Mouse (Mus musculus) lung, embryonic 14.5 days (tissue): ENCODE measurements around the gene Rfx4. TPM values are rescaled to one million over a fixed set of nuclear protein-coding genes. Genes with fewer than 3 reads are reported as not detected.

Source experiments
- ATAC-seq: fragments of 200-750 bp; cut with Nextera tagmentation; 2 replicates; pipeline ENCODE4 v1.8.0; 2017; ENCODE audit warnings: mild to moderate bottlenecking, moderate TSS enrichment, moderate library complexity; ENCODE audit not compliant: insufficient read depth
- DNase-seq: peaks from one replicate; pipeline ENCODE4 v3.0.0-alpha.2; 2015
- H3K27ac ChIP-seq: fragments of 300-500 bp; sonication (generic); 2 replicates; pipeline ENCODE4 v1.5.1; 2014; ENCODE audit warnings: low read depth, mild to moderate bottlenecking, moderate library complexity
- H3K27me3 ChIP-seq: fragments of 300-500 bp; sonication (generic); 2 replicates; pipeline ENCODE4 v1.6.1; 2014; ENCODE audit warnings: low read length, control low read depth; ENCODE audit not compliant: insufficient read depth
- H3K36me3 ChIP-seq: fragments of 300-500 bp; sonication (generic); 2 replicates; pipeline ENCODE4 v1.6.1; 2014; ENCODE audit warnings: control low read depth; ENCODE audit not compliant: insufficient read depth
- H3K4me1 ChIP-seq: fragments of 300-500 bp; sonication (generic); 2 replicates; pipeline ENCODE4 v1.6.1; 2014; ENCODE audit warnings: antibody characterized with exemption, control low read depth; ENCODE audit not compliant: insufficient read depth
- H3K4me2 ChIP-seq: fragments of 300-500 bp; sonication (generic); 2 replicates; pipeline ENCODE4 v1.6.1; 2014; ENCODE audit warnings: mild to moderate bottlenecking
- H3K4me3 ChIP-seq: fragments of 300-500 bp; sonication (generic); 2 replicates; pipeline ENCODE4 v1.5.1; 2014; ENCODE audit warnings: low read depth, low read length
- H3K9ac ChIP-seq: fragments of 300-500 bp; sonication (generic); 2 replicates; pipeline ENCODE4 v1.6.1; 2014
- H3K9me3 ChIP-seq: fragments of 300-500 bp; sonication (generic); 2 replicates; pipeline ENCODE4 v1.6.1; 2016; ENCODE audit warnings: low read depth, low read length, control low read depth
- CTCF ChIP-seq: IDR thresholded peaks from 2 replicates; pipeline ENCODE4 v1.5.1; 2016; ENCODE audit warnings: antibody characterized with exemption, low read depth
- WGBS: fragments of 180-500 bp; shearing (Covaris S2); extraction: QIAGEN DNeasy Blood & Tissue Kit; methylation state at CpG from one replicate; pipeline ENCODE4 v1.1.7; 2014; 5-methylcytosine and 5-hydroxymethylcytosine counted together
- polyA plus RNA-seq: library from polyadenylated mRNA; unstranded; fragments of >200 nt; fragmentation: Nextera tagmentation; extraction: Ambion mirVana; gene quantifications from 2 replicates; pipeline ENCODE4 v1.2.1, GENCODE M21; 2014

Gene Rfx4
- polyA plus RNA-seq, 1 experiment from 2014 or later: not detected

DNA sequence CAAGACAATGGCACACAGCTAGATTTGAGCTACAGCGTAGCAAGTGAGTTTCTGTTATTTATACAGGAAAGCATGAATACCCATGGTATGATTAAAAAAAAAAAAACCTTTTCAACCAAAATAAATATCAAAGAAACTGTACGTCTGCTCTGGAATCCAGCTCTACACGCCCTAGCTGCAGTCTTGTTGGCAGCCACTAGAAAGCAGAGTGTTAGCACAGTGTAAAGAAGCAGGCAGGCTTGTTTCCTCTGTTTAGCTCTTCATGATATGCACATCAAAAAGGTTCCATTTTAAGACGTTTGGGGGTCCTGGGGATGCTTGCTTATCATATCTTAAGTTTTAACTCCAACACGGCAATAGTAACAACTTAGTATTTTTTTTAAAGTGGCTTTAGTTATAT is 43.9 kb upstream of the Rfx4 start:
- peak; percentile 28 for DNase-seq
- ATAC-seq: no peak
- no peaks in the 10 kb centered on the region for H3K4me1 ChIP-seq
- no peaks in the 10 kb centered on the region for H3K9me3 ChIP-seq
- H3K27me3 ChIP-seq: no peaks in the 10 kb centered on the region
- no peak overlapping the region for H3K4me2 ChIP-seq
- H3K9ac ChIP-seq: no peak overlapping the region
- WGBS: 58% methylated on average over 5 of the region's 5 CpGs
- no peak overlapping the region for H3K4me3 ChIP-seq
- TF ChIP-seq CTCF: peak; percentile 36; the same call in 1 of the 2 replicates
- peak overlapping the region; percentile 12; the same call in 1 of the 2 replicates for H3K27ac ChIP-seq
- H3K36me3 ChIP-seq: peaks cover 20% of the 10 kb centered on the region

DNA sequence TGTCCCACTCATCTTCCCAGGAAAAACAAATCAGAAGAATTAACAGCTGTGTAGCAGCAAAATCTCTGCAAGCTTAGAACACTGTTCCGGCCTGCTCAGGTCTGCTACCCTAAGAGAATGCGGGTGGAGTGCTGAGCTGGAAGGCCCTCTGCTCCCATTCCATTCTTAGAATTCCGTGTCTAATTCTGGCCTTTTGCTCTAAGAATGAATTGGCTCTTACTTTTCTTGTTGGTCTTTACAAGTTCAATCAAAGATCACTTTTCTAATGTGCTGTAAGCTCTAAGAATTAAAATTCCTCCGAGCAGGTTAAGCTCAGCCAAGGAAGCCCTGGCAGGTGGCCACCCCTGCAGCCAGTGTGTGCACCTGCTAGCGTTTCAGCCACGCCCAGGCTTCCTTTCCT is 43.3 kb upstream of the Rfx4 start:
- no peak overlapping the region for H3K4me3 ChIP-seq
- 70% methylated on average over 6 of the region's 6 CpGs for WGBS
- H3K9ac ChIP-seq: no peak overlapping the region
- ATAC-seq (no peak), DNase-seq (peak; percentile 17)
- H3K4me1 ChIP-seq: no peaks in the 10 kb centered on the region
- H3K27ac ChIP-seq: peak overlapping the region; percentile 12; the same call in 1 of the 2 replicates
- no peaks in the 10 kb centered on the region for H3K9me3 ChIP-seq
- H3K27me3 ChIP-seq: no peaks in the 10 kb centered on the region
- TF ChIP-seq CTCF: no peak
- H3K4me2 ChIP-seq: no peak overlapping the region
- H3K36me3 ChIP-seq: peaks cover 20% of the 10 kb centered on the region

DNA sequence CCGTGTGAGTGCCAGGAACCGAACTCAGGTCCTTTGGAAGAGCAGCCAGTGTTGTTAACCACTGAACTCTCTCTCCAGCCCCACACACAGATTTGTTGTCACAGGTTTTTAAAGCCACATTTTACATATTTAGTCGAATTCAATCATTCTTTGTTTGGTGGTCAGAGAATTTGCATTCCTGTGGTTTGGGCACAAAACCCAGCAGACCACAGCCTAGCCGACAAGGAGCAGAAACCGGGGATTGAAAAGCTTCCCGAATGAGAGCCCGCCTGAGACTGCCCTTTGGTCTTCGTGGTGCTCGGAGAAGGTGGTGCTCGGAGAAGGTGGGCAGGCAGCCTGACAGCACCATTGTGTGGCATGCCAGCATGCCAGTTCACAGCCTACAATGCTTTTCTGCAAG is 42.8 kb upstream of the Rfx4 start:
- Histone ChIP-seq H3K27ac (peak overlapping the region; percentile 12; the same call in 1 of the 2 replicates), H3K4me3 (no peak overlapping the region), H3K36me3 (peaks cover 20% of the 10 kb centered on the region), H3K4me2 (no peak overlapping the region), H3K4me1 (no peaks in the 10 kb centered on the region), H3K9ac (no peak overlapping the region), H3K9me3 (no peaks in the 10 kb centered on the region), H3K27me3 (no peaks in the 10 kb centered on the region)
- 76% methylated on average over 10 of the region's 10 CpGs for WGBS
- no peak for DNase-seq
- no peak for TF ChIP-seq CTCF
- ATAC-seq: no peak

DNA sequence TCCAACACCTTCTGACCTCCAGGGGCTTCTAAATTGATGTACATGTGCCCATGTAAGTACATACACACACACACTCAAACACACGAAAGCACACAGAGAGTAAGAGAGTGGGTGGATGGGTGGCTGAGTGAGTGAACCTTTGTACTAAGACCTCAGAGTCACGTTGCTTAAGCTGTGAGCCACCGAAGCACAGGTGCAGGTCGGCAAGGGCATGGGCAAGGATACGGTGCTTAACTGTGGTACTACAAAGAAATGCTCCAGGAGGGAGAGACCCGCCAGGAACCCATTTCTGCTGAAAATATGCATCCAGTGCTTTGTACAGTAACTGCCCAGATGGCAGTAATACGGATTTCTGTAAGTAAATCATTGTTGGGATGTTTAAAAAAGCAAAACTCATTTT is 40.2 kb upstream of the Rfx4 start:
- no peak for TF ChIP-seq CTCF
- no peak overlapping the region for H3K4me2 ChIP-seq
- peaks cover 28% of the 10 kb centered on the region; the same call in 1 of the 2 replicates for H3K36me3 ChIP-seq
- ATAC-seq (no peak), DNase-seq (no peak)
- no peaks in the 10 kb centered on the region for H3K9me3 ChIP-seq
- H3K4me3 ChIP-seq: no peak overlapping the region
- no peaks in the 10 kb centered on the region for H3K27me3 ChIP-seq
- no peaks in the 10 kb centered on the region for H3K4me1 ChIP-seq
- no peak overlapping the region for H3K9ac ChIP-seq
- H3K27ac ChIP-seq: no peak overlapping the region
- WGBS: 87% methylated on average over 7 of the region's 7 CpGs

DNA sequence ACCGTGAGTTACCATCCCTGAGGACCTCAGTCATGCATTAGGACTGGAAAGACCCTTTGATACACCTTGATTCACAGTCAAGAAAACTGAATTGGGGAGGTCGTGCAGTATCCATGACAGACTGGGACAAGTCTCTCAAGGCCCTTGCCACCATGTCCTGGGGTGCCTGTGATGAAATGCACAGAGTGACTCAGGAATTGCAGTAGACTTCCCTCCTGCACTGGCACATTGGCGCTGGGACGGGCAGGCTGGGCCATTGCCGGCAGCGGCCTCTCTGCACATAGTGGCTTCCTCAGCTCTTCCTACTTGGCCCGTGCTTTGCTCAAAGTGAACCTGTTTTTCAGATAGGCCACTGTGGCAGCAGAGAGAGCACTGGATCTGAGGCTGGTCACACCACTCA is 39.3 kb upstream of the Rfx4 start:
- H3K27ac ChIP-seq: no peak overlapping the region
- 96% methylated on average over 7 of the region's 7 CpGs for WGBS
- DNase-seq (no peak), ATAC-seq (no peak)
- peaks cover 38% of the 10 kb centered on the region for H3K36me3 ChIP-seq
- H3K4me1 ChIP-seq: no peaks in the 10 kb centered on the region
- no peaks in the 10 kb centered on the region for H3K27me3 ChIP-seq
- no peak overlapping the region for H3K4me2 ChIP-seq
- no peaks in the 10 kb centered on the region for H3K9me3 ChIP-seq
- no peak overlapping the region for H3K4me3 ChIP-seq
- no peak for TF ChIP-seq CTCF
- H3K9ac ChIP-seq: no peak overlapping the region

DNA sequence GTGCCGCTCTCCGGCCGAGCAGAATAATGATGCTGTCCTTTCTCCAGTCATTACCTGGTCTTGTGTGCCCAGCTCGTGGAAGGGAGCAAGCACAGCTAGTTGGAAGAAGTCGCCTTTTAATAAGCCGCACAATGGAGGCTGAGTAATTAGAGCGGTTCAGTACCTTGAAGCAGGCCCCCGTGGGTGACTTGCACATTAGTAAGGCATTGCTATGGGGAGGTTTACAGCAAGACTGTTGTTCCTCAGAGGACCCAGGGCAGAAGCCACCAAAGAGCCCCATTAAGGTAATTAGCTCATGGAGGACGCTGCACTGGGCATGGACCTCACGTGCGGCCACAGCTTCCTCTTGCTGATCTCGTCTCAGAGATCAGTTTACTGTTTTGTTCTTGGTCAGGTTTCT is 33.2 kb upstream of the Rfx4 start:
- no peak for DNase-seq
- H3K36me3 ChIP-seq: peaks cover 35% of the 10 kb centered on the region

DNA sequence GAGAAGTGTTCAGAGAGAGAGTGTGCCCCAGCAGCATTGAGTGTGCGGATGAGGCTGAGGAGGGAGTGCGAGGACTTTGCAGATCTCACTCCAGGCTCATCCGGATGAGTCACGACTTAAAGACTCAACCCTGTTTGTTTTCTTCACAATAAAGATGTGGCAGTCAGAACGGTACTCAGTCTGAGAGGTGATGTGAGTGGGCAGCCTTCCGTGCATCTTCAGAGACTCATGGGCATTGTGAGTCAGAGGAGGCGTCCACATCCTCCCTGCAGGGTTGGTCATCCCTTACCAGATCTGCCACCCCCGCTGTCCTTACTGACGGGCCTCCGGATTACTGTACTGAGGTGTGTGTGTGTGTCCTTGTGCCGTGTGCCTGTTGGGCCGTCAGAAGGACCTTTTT is 28.9 kb upstream of the Rfx4 start:
- H3K4me1 ChIP-seq: no peaks in the 10 kb centered on the region
- no peak overlapping the region for H3K9ac ChIP-seq
- no peak overlapping the region for H3K4me3 ChIP-seq
- 81% methylated on average over 12 of the region's 12 CpGs for WGBS
- H3K27me3 ChIP-seq: no peaks in the 10 kb centered on the region
- no peak overlapping the region for H3K4me2 ChIP-seq
- H3K36me3 ChIP-seq: peaks cover 12% of the 10 kb centered on the region; the same call in 1 of the 2 replicates
- H3K27ac ChIP-seq: no peak overlapping the region
- H3K9me3 ChIP-seq: no peaks in the 10 kb centered on the region
- DNase-seq (no peak), ATAC-seq (no peak)
- TF ChIP-seq CTCF: no peak

More for the DNA sequence above, 33.2 kb upstream of the Rfx4 start:
- Histone ChIP-seq H3K4me1 (no peaks in the 10 kb centered on the region), H3K27me3 (no peaks in the 10 kb centered on the region), H3K9me3 (no peaks in the 10 kb centered on the region), H3K9ac (no peak overlapping the region), H3K4me2 (no peak overlapping the region), H3K4me3 (no peak overlapping the region), H3K27ac (no peak overlapping the region)
- WGBS: 88% methylated on average over 12 of the region's 12 CpGs
- TF ChIP-seq CTCF: no peak
- no peak for ATAC-seq

DNA sequence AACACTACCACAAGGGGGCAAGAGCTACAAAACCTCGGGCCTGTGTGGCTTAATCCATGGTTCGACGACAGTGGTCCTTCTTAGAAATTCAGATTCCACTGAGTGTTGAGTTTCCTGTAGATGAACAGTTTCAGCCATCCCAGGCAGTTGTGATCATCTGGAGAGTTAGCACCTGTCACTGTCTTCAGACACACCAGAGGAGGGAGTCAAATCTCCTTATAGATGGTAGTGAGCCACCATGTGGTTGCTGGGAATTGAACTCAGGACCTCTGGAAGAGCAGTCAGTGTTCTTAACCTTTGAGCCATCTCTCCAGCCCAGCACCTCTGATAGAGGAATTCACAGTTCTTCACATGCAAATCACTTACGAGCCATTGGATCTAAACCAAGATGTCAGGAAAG is 28.1 kb upstream of the Rfx4 start:
- DNase-seq (no peak), ATAC-seq (no peak)
- Histone ChIP-seq H3K4me3 (no peak overlapping the region), H3K9ac (no peak overlapping the region), H3K4me2 (no peak overlapping the region), H3K27ac (no peak overlapping the region), H3K36me3 (peaks cover 12% of the 10 kb centered on the region; the same call in 1 of the 2 replicates), H3K27me3 (no peaks in the 10 kb centered on the region), H3K9me3 (no peaks in the 10 kb centered on the region), H3K4me1 (no peaks in the 10 kb centered on the region)
- no peak for TF ChIP-seq CTCF
- 87% methylated on average over 4 of the region's 4 CpGs for WGBS
